Mouse (Mus musculus) heart, embryonic 11.5 days (tissue): ENCODE measurements around the gene Cebpz. TPM values are rescaled to one million over a fixed set of nuclear protein-coding genes. Genes with fewer than 3 reads are reported as not detected.

Experiments
- ATAC-seq: fragments of 200-750 bp; cut with Nextera tagmentation; replicated peaks from 2 replicates; pipeline ENCODE4 v1.8.0; 2017; ENCODE audit warnings: moderate library complexity; ENCODE audit not compliant: insufficient number of reproducible peaks, low FRiP score, low TSS enrichment
- H3K27ac ChIP-seq: fragments of 300-500 bp; sonication (generic); 2 replicates; pipeline ENCODE4 v1.5.1; 2014; ENCODE audit warnings: mild to moderate bottlenecking, low read depth, low read length
- H3K27me3 ChIP-seq: fragments of 300-500 bp; sonication (generic); 2 replicates; pipeline ENCODE4 v1.6.1; 2014; ENCODE audit warnings: mild to moderate bottlenecking, low read length, mixed read lengths; ENCODE audit not compliant: control insufficient read depth, insufficient read depth
- H3K36me3 ChIP-seq: fragments of 300-500 bp; sonication (generic); 2 replicates; pipeline ENCODE4 v1.6.1; 2014; ENCODE audit warnings: mild to moderate bottlenecking, low read length, moderate library complexity, mixed read lengths; ENCODE audit not compliant: control insufficient read depth, insufficient read depth
- H3K4me1 ChIP-seq: fragments of 300-500 bp; sonication (generic); 2 replicates; pipeline ENCODE4 v1.6.1; 2014; ENCODE audit warnings: low read length; ENCODE audit not compliant: control insufficient read depth, insufficient read depth
- H3K4me2 ChIP-seq: fragments of 300-500 bp; sonication (generic); 2 replicates; pipeline ENCODE4 v1.6.1; 2014; ENCODE audit warnings: mild to moderate bottlenecking, moderate library complexity
- H3K4me3 ChIP-seq: fragments of 300-500 bp; sonication (generic); 2 replicates; pipeline ENCODE4 v1.5.1; 2014; ENCODE audit warnings: low read depth, low read length
- H3K9ac ChIP-seq: fragments of 300-500 bp; sonication (generic); 2 replicates; pipeline ENCODE4 v1.6.1; 2014; ENCODE audit warnings: mild to moderate bottlenecking, low read depth, low read length, moderate library complexity
- H3K9me3 ChIP-seq: fragments of 300-500 bp; sonication (generic); replicated peaks from 2 replicates; pipeline ENCODE4 v1.6.1; 2016; ENCODE audit warnings: low read length; ENCODE audit not compliant: control insufficient read depth
- WGBS: fragments of 180-500 bp; shearing (Covaris S2); extraction: QIAGEN DNeasy Blood & Tissue Kit; methylation state at CpG from one replicate; pipeline ENCODE4 v1.1.7; 2014; ENCODE audit not compliant: insufficient replicate concordance; 5-methylcytosine and 5-hydroxymethylcytosine counted together
- polyA plus RNA-seq: library from polyadenylated mRNA; unstranded; fragments of >200 nt; fragmentation: Nextera tagmentation; extraction: Ambion mirVana; gene quantifications from 2 replicates; pipeline ENCODE4 v1.2.1, GENCODE M21; 2014

Cebpz gene
- polyA plus RNA-seq, 1 experiment from 2014 or later = 41.3 TPM

DNA sequence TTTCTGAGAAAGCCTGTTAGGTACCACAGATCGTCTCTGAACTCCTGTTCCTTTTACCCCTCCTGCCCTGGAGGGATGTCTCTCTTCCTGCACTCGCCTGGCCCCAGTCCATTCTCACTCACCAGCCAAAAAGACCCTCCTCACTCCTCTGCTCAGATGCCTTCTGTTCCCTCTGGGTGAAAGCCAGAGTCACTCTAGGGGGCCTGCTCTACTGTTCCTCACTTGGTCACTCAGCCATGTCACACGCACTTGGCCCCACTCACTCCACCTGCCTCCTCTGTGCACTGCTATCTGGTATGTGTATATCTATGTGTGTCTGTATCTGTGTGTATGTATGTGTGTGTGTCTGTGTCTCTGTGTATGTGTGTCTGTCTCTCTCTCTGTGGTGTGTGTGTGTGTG, 47.7 kb downstream of the Cebpz start:
- no peak overlapping the region for H3K4me2 ChIP-seq
- H3K36me3 ChIP-seq = no peaks in the 10 kb centered on the region
- H3K4me1 ChIP-seq = no peaks in the 10 kb centered on the region
- no peaks in the 10 kb centered on the region for H3K27me3 ChIP-seq
- no peak overlapping the region for H3K9ac ChIP-seq
- 54% methylated on average over 3 of the region's 3 CpGs for WGBS
- H3K4me3 ChIP-seq = no peak overlapping the region
- no peak overlapping the region for H3K27ac ChIP-seq
- no peak for ATAC-seq
- H3K9me3 ChIP-seq = no peaks in the 10 kb centered on the region

DNA sequence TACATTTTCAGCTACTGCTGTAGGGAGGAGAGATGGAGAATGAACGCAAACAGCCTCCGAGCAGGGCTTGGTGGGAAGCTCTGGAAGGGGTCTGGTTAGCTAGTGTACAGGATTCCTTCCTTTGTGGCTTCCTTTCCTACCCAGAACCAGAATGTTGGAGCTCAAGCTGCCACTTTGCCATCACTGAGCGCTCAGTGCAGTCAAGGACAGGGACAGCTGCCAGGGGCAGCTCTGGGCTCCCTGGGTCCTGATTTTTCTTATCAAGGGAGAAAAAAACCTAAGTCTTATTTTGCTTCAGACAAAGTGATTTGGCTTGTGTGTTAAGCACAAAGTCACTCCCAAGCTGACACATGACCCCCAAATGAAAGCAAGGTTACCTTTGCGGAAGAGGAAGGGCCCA, 48.3 kb downstream of the Cebpz start:
- no peak overlapping the region for H3K27ac ChIP-seq
- H3K4me3 ChIP-seq = no peak overlapping the region
- ATAC-seq = no peak
- no peaks in the 10 kb centered on the region for H3K27me3 ChIP-seq
- no peaks in the 10 kb centered on the region for H3K36me3 ChIP-seq
- no peak overlapping the region for H3K4me2 ChIP-seq
- H3K4me1 ChIP-seq = no peaks in the 10 kb centered on the region
- no peak overlapping the region for H3K9ac ChIP-seq
- no peaks in the 10 kb centered on the region for H3K9me3 ChIP-seq
- WGBS = 86% methylated on average over 4 of the region's 4 CpGs

DNA sequence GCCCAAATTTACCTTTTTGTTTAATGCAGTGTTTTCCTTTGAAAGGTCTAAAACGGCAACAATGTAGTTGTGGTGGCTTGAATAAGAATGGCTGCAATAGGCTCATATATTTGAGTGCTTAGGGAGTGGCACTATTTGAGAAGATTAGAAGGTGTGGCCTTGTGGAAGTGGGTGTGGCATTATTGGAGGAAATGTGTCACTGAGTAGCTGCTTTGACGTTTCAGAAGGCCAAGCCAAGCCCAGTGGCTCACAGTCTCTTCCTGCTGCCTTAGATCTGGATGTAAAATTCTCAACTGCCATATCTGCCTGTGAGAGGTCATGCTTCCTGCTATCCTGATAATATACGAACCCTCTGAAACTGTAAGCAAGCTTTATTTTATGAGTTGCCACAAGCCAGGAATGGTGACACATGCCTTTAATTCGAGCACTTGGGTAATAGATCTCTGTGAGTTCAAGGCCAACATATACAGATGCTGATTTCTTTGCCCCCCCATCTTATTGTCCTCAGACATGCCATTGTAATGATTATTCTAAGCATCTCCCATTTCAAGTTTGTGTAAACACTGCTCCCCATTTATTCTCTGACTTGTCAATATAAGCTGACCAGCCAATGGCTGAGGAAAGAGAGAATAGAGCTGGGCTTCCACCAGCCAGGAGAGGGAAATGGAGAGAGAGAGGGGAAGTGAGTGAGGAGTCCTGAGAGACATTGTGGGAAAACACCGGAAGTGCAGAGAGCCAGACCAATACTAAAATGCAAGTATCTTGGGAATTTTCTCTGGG, 51.4 kb downstream of the Cebpz start:
- Histone ChIP-seq H3K4me3 (no peak overlapping the region), H3K27me3 (no peaks in the 10 kb centered on the region), H3K4me1 (0 out of 2 replicates have a peak, but pooled peaks cover 7% of the 10 kb centered on the region), H3K9me3 (no peaks in the 10 kb centered on the region), H3K4me2 (no peak overlapping the region), H3K36me3 (no peaks in the 10 kb centered on the region), H3K27ac (no peak overlapping the region), H3K9ac (no peak overlapping the region)
- no peak for ATAC-seq
- 72% methylated on average over 5 of the region's 5 CpGs for WGBS

DNA sequence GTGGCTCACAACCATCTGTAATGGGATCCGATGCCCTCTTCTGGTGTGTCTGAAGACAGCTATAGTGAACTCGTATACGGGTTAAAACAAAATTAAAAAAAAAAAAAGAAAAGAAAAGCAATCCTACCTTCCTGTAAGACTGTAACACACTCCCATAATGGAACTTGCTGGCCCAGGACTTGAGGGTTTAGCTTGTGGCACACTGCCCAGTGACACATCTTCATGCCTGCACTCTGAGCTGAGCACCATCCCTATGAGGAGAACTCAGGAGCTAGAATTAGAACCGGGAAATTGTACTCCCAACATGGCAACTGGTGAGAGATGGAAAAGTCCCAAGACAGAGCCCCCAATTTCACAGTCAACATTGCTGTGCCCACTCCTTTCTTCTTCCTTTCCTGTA, 53.6 kb downstream of the Cebpz start:
- no peaks in the 10 kb centered on the region for H3K27me3 ChIP-seq
- no peaks in the 10 kb centered on the region for H3K9me3 ChIP-seq
- H3K9ac ChIP-seq = no peak overlapping the region
- H3K27ac ChIP-seq = no peak overlapping the region
- 92% methylated on average over 4 of the region's 4 CpGs for WGBS
- no peak for ATAC-seq
- no peak overlapping the region for H3K4me2 ChIP-seq
- 0 out of 2 replicates have a peak, but pooled peaks cover 7% of the 10 kb centered on the region for H3K4me1 ChIP-seq
- H3K4me3 ChIP-seq = no peak overlapping the region
- no peaks in the 10 kb centered on the region for H3K36me3 ChIP-seq

DNA sequence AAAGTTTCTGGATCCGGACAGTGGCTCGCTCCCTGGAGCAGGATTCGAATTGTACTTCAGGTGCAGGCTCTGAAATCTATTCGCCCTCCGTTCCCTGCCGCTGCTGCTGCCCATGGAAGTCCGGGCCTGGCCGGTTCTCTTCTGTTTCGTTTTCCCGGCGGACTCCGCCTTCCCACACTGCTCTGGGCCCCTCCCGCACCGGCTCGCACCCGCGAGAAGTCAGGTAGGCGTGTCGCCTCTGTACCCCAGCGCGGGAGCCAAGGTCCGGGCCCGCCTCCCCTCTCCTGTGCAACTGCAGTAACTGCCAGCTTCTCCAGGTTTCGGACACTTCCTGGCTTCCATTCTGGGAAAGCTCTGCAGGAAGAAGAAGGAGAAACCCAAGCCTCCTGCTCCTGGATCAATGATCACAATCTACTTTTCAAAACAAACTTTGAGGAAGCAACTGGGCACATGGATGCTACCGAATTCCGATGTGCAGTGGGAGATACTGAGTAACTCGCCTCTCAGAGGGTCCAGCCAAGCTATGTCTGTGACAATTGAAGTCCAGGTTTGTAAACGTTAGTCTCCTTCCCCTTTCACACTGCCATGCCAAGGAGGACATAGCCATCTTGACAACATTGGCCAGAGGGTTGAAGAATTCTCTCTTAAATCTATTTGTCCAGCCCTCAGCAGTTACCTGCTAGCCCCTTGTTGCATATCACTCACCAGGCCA, 54.3 kb downstream of the Cebpz start, which contains the start of gene Eif2ak2:
Gene Eif2ak2 (minus strand): TSS at position 173 of the 712 bp plus-strand sequence.
- Histone ChIP-seq H3K36me3 (no peaks in the 10 kb centered on the region), H3K4me1 (0 out of 2 replicates have a peak, but pooled peaks cover 7% of the 10 kb centered on the region), H3K9me3 (no peaks in the 10 kb centered on the region), H3K9ac (peak within 1 kb of the TSS; percentile 86), H3K4me2 (peak within 1 kb of the TSS; percentile 71), H3K4me3 (peak within 1 kb of the TSS; percentile 67), H3K27ac (peak within 1 kb of the TSS; percentile 76), H3K27me3 (no peaks in the 10 kb centered on the region)
- 1% methylated on average over 28 of the region's 28 CpGs for WGBS
- peak; percentile 96 for ATAC-seq

DNA sequence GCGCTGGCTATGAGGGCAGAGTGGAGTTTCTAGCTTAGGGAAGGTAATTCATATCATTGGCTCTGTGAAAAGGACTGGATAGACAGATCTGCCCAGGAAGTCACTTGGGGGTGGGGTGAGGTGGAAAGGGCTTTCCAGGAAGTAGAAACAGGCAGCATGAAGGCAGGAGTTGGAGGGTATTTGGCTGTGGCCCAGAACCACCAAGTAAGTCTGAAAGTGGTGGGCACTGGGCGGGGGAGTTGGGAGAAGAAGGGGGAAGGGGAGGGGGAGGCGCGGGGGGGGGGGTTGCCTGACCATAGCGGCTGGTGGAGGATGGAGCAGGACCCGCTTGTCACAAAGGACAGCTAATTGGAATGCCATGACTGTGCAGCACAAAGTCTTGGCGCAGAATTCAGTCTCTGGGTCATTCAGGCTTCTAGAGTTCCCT, 55.0 kb downstream of the Cebpz start:
- peak; percentile 58 for ATAC-seq
- Histone ChIP-seq H3K9ac (peak overlapping the region; percentile 86), H3K36me3 (no peaks in the 10 kb centered on the region), H3K27me3 (no peaks in the 10 kb centered on the region), H3K9me3 (no peaks in the 10 kb centered on the region), H3K4me3 (peak overlapping the region; percentile 67), H3K27ac (peak overlapping the region; percentile 76), H3K4me1 (0 out of 2 replicates have a peak, but pooled peaks cover 7% of the 10 kb centered on the region), H3K4me2 (peak overlapping the region; percentile 71)
- 6% methylated on average over 7 of the region's 7 CpGs for WGBS

DNA sequence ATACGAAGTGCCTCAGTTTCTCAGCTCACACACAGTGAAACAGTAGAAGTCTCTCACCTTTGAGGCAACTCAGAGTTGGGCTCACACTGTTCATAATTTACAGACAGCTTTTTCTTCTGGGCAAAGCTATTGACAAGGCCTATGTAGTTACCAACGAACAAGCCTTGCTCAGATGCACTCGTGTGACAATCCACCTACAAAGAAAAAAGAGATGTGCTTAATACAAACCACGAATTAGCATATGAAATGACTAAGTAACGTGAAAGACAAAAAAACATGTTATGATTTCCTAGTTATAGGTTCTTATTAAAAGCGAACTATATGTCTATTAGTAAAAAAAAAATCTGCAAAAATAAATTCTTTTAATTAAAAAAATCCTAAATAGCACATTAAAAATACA, 63.0 kb downstream of the Cebpz start:
- no peak overlapping the region for H3K4me2 ChIP-seq
- 85% methylated on average over 6 of the region's 6 CpGs for WGBS

More for the DNA sequence above, 63.0 kb downstream of the Cebpz start:
- Histone ChIP-seq H3K27ac (no peak overlapping the region), H3K9ac (no peak overlapping the region), H3K4me3 (no peak overlapping the region), H3K36me3 (peaks cover 7% of the 10 kb centered on the region; the same call in 1 of the 2 replicates), H3K9me3 (no peaks in the 10 kb centered on the region), H3K4me1 (no peaks in the 10 kb centered on the region), H3K27me3 (no peaks in the 10 kb centered on the region)
- no peak for ATAC-seq
